Mouse (Mus musculus) brain, embryonic 14.5 days (tissue): ENCODE data around the gene Sulf2.

Source experiments
- CTCF ChIP-seq: fragments of 200-500 bp; IDR thresholded peaks from 2 replicates; pipeline ENCODE4 v1.5.1; 2012; ENCODE audit warnings: inconsistent platforms, mild to moderate bottlenecking, moderate library complexity, borderline replicate concordance; ENCODE audit not compliant: insufficient read depth, insufficient read length; ENCODE audit errors: extremely low read depth
- POLR2A ChIP-seq: fragments of 200-500 bp; IDR thresholded peaks from 2 replicates; pipeline ENCODE4 v1.6.1; 2012; ENCODE audit warnings: mild to moderate bottlenecking, inconsistent platforms, borderline replicate concordance; ENCODE audit not compliant: poor library complexity, insufficient read depth, insufficient read length, severe bottlenecking; ENCODE audit errors: extremely low read depth

DNA sequence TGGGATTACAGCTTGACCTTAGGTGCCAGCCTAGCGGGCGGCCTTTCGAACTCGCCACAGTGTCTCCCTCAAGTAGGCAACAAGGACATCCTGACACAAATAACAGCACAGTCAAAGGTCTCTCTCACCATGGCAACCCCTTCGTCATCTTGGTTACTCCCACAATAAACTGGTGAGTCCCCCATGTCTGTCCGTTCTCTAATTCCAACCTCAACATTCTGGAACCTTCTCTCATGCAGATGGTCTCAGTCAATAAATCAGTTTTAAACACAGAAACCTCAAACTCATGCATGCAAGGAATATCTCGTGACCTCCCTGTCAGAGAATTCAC, 39.2 kb downstream of the Sulf2 start:
- TF ChIP-seq CTCF, result no peak
- no peak for TF ChIP-seq POLR2A
